Mouse (Mus musculus) megakaryocyte, embryonic 14.5 days (primary cell): ENCODE measurements around the gene Usp22. TPM values are rescaled to one million over a fixed set of nuclear protein-coding genes. Genes with fewer than 3 reads are reported as not detected.

Experiments
- H3K27me3 ChIP-seq: replicated peaks from 2 replicates; pipeline ENCODE3; 2012; ENCODE audit warnings: inconsistent platforms
- H3K36me3 ChIP-seq: replicated peaks from 2 replicates; pipeline ENCODE3; 2012; ENCODE audit warnings: low read length, inconsistent platforms, mixed read lengths
- H3K4me1 ChIP-seq: 2 replicates; pipeline ENCODE4 v1.6.1; 2012; ENCODE audit warnings: inconsistent platforms
- H3K4me3 ChIP-seq: replicated peaks from 2 replicates; pipeline ENCODE3; 2012; ENCODE audit warnings: moderate library complexity, mild to moderate bottlenecking, inconsistent platforms
- H3K9me3 ChIP-seq: 2 replicates; pipeline ENCODE4 v1.6.1; 2012; ENCODE audit warnings: inconsistent platforms
- FLI1 ChIP-seq: IDR thresholded peaks from 2 replicates; pipeline ENCODE4 v1.6.1; 2012; ENCODE audit warnings: low read length, inconsistent platforms, mixed read lengths
- GATA1 ChIP-seq: IDR thresholded peaks from 3 replicates; pipeline ENCODE4 v1.6.1; 2012; ENCODE audit warnings: mixed read lengths, low read length, inconsistent platforms, borderline replicate concordance
- polyA plus RNA-seq: library from polyadenylated mRNA; stranded (reverse); fragments of >175 nt; gene quantifications from 2 replicates; pipeline ENCODE4 v1.2.3, GENCODE M21; 2012; ENCODE audit warnings: low replicate concordance; ENCODE audit not compliant: insufficient read depth

Usp22 gene
- polyA plus RNA-seq, 1 experiment, result 6.4 TPM

GRCm38 (mm10) chr11:61110928-61111327 is 63.9 kb downstream of the Usp22 start:
- no peak for TF ChIP-seq FLI1
- Histone ChIP-seq H3K36me3 (no peaks in the 10 kb centered on the region), H3K4me1 (peaks cover 28% of the 10 kb centered on the region)

GRCm38 (mm10) chr11:61110113-61110512 is 64.7 kb downstream of the Usp22 start:
- TF ChIP-seq FLI1 (no peak), GATA1 (no peak)
- Histone ChIP-seq H3K36me3 (no peaks in the 10 kb centered on the region), H3K4me3 (no peak overlapping the region), H3K9me3 (no peaks in the 10 kb centered on the region), H3K27me3 (peaks cover 60% of the 10 kb centered on the region), H3K4me1 (peaks cover 24% of the 10 kb centered on the region)

More at GRCm38 (mm10) chr11:61110928-61111327, 63.9 kb downstream of the Usp22 start:
- no peak overlapping the region for H3K4me3 ChIP-seq
- H3K27me3 ChIP-seq, result peaks cover 53% of the 10 kb centered on the region
- no peaks in the 10 kb centered on the region for H3K9me3 ChIP-seq

- H3K36me3 ChIP-seq, result no peaks in the 10 kb centered on the region
- H3K4me1 ChIP-seq, result peaks cover 26% of the 10 kb centered on the region
- no peak for TF ChIP-seq GATA1
- no peak for TF ChIP-seq FLI1
- no peaks in the 10 kb centered on the region for H3K9me3 ChIP-seq
- no peak overlapping the region for H3K4me3 ChIP-seq
- peaks cover 64% of the 10 kb centered on the region for H3K27me3 ChIP-seq
These were observed 65.1 kb downstream of the Usp22 start for GRCm38 (mm10) chr11:61109707-61110106.

GRCm38 (mm10) chr11:61108911-61109361 is 65.9 kb downstream of the Usp22 start:
- Histone ChIP-seq H3K4me3 (peak overlapping the region; percentile 69), H3K36me3 (no peaks in the 10 kb centered on the region), H3K4me1 (peaks cover 33% of the 10 kb centered on the region), H3K27me3 (peaks cover 64% of the 10 kb centered on the region), H3K9me3 (no peaks in the 10 kb centered on the region)
- no peak for TF ChIP-seq GATA1
- TF ChIP-seq FLI1, result no peak

- H3K4me1 ChIP-seq, result peaks cover 28% of the 10 kb centered on the region
- no peak for TF ChIP-seq FLI1
- no peak for TF ChIP-seq GATA1
- H3K27me3 ChIP-seq, result peaks cover 53% of the 10 kb centered on the region
- H3K4me3 ChIP-seq, result peak overlapping the region; percentile 44
- H3K36me3 ChIP-seq, result no peaks in the 10 kb centered on the region
- H3K9me3 ChIP-seq, result no peaks in the 10 kb centered on the region
These were observed 70.5 kb downstream of the Usp22 start for GRCm38 (mm10) chr11:61104241-61104901.

GRCm38 (mm10) chr11:61102397-61103339 is 72.2 kb downstream of the Usp22 start:
- Histone ChIP-seq H3K4me1 (peaks cover 17% of the 10 kb centered on the region), H3K4me3 (no peak overlapping the region), H3K9me3 (no peaks in the 10 kb centered on the region), H3K27me3 (peaks cover 58% of the 10 kb centered on the region), H3K36me3 (no peaks in the 10 kb centered on the region)
- TF ChIP-seq GATA1 (no peak), FLI1 (no peak)

Other genes starting within 250 kb of the Usp22 start
- gene Map2k3, start 243.0 kb downstream of the Usp22 start, polyA plus RNA-seq, result 158 and 191 TPM in 2 replicates
- not detected in 2 replicates for gene Kcnj12, start 152.5 kb downstream of the Usp22 start, polyA plus RNA-seq
- gene Tnfrsf13b, start 48.3 kb downstream of the Usp22 start, polyA plus RNA-seq, result 28.3 and 47.0 TPM in 2 replicates
- gene Aldh3a1, start 32.5 kb upstream of the Usp22 start, polyA plus RNA-seq, result 0.35 TPM in 1 of 2 replicates, not detected in the other
- 4.0 TPM in 1 of 2 replicates, not detected in the other for gene Aldh3a2, start 92.4 kb upstream of the Usp22 start, polyA plus RNA-seq
- gene Slc47a2, start 167.8 kb upstream of the Usp22 start, polyA plus RNA-seq, result not detected in 2 replicates
- not detected in 2 replicates for gene Slc47a1, start 203.3 kb upstream of the Usp22 start, polyA plus RNA-seq